Mouse (Mus musculus): ENCODE data around the gene Atp5f1.
"Not testable (repeated sequence)": the region's sequence is repeated elsewhere in the genome, so short reads cannot be mapped to it uniquely, and the experiment has no call there.

The Atp5f1 gene

DNA sequence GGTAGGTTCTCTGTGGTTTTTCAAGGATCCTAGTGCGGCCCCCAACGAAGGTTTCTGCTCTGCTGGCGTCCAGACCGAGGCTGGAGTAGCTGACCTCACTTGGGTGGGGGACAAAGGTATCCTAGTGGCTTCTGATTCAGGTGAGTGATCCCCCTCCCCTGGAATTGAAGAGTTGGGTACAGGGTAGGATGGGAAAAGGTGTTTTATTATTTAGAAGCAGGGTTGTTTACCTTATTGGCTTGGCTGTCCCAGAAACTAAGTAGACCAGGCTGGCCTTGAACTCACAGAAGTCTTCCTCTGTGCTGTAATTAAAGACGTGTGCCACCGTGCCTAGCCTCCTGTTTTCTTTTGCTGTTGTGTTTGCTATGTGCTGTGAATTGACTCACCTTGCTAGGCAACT lies at the start of gene Atp5f1:
Gene Atp5f1 (minus strand): TSS at position 101 of the 400 bp plus-strand sequence.
- no peak for DNase-seq (ENCODE audit: low read depth)

DNA sequence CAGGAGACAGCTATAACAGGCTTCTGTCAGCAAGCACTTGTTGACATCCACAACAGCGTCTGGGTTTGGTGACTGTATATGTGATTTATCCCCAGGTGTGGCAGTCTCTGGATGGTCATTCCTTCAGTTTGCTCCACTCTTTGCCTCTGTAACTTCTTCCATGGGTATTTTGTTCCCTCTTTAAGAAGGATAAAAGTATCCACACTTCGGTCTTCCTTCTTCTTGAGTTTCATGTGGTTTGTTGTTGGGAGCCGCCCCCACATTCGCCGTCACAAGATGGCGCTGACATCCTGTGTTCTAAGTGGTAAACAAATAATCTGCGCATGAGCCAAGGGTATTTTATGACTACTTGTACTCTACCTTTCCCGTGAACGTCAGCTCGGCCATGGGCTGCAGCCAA lies 43.5 kb upstream of the Atp5f1 start:
- DNase-seq (ENCODE audit: low read depth): not testable (repeated sequence)

DNA sequence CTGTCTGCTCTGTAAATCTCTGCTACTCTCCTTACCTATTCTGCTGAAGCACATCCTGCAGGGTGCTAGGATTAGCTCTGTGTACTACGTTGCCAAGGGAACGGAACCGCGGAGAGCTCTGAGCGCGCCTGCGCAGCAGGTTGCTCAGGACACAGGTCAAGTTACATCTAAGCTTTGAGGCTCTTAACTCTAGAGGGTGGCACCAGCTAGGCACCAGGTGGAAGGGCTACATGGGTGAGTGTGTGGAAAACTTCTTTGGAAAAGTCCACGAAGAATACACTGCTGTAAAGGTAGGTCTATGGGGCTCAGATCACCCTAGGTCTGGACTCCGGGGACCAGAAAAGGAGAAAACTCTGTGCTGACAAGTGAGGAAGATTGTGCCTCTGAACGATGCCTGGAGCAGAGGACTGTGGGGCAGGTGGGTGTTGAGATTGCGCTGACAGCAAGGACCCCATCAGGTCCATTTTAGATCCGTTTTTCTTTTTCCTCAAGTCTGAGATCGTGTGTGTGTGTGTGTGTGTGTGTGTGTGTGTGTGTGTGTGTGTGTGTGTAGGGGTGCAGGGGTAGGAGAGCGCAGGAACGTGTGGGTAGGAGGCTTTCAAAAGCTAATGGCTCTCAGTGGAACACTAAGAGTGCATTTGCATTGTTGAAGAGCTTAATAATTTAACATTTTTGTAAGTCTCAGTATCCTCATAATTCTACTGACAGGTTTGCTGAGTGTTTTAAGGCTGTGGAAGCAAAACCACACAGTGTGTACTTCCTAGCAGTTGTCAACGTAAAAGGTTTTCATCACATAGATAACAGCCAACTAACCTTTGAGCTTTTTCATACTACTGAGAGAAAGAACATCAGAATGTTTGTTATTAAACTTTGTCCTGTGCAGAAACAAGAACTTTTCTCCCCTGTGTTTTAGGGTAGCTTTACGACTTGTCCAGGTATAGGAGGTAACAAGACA lies 41.8 kb upstream of the Atp5f1 start:
- no peak for DNase-seq (ENCODE audit: low read depth)

DNA sequence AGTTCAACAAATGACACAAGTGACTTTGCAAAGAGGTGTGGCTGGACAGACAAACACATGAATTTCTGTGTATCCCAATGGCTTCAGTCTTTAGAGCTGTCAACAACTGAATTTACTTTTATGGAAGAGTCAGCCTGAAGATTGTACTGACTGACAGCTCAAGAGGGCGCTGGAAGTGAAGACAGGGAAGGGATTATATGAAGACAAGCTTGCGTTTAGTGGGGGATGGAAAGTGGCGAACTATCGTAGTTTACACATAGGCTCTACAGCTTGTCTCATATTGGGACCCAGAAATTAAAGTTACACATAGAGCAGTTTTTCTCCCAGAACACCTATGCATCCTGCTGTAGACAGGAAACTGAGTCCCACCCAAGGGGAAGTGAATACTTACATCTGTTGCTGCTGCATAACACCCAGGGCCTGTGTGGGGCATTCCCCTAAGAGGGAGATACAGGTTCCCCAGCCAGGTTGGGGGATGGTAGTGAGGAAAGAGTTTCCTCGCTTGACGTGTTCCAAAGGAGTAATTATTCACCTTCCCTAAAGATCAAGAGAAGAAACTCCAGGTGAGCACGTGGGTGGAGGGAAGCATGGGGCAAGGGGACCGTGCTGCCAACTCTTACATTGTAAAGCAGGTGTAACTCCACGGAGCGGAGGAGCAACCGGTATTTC lies 40.9 kb upstream of the Atp5f1 start:
- DNase-seq (ENCODE audit: low read depth): no peak

DNA sequence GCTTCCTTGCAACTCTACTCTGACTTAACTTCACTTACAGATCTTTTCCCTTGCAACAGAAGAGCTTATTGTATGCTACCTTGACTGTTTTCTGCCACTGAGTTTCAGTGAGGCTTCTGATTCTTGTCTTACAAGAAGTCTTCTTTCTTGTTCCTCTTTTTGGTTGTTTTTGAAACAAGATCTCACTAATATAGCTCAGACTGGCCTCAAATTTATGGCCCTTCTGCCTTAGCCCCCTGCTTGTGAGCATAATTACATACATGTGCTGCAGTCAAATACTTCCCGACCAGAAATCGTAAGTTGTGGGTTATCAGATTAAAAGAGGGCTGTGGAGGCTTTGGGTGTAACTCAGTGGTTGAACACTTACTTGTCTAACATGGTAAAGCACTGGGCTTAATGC lies 34.8 kb upstream of the Atp5f1 start:
- DNase-seq (ENCODE audit: low read depth): no peak

DNA sequence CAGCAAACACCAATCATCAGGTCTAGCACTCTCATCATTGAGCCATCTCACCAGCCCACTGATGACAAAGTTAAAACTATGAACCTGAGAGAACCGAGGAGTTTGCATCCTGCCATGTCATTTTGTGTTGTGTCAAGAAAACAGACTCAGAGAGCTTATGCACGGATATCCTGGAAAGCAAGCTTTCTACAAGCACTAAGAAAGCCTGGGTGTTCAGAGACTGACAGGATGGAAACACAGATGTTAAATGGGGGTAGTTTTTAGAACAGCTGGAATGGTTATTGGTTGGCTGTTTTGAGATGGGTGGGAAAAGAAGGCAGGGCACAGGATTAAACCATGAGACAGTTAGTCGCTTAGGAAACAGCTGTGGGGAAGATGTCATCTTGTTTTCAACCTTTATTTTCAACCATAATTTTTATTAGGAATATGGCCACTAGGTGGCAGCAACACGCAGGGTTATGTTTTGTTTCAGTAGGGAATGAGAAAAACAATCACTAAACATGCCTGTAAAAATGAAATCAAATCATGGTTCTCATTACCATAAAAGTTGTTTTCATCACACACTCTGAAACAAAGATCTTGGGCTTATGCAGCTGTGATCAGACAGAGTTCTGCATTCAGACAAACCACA lies 31.9 kb upstream of the Atp5f1 start:
- peak; percentile 21 for DNase-seq (ENCODE audit: low read depth)

DNA sequence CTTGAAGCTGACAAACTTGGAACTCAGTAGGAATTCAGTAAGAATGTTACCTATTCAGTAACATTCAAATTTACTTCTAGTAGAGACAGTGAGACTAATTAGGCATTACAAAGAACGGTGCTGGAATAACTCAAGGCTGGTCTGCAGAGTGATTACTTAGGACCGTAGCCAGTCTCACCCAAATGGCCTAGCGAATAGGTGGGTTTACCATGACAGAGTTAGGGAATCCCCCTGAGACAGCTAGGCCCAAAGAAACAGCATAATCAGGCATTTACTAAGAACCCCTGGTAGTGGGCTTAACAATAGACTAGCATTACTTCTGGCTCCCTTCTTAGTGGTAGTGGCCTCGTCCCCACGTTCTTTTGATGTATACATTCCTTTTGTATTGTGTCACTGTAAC lies 29.7 kb upstream of the Atp5f1 start:
- not testable (repeated sequence) for DNase-seq (ENCODE audit: low read depth)

DNA sequence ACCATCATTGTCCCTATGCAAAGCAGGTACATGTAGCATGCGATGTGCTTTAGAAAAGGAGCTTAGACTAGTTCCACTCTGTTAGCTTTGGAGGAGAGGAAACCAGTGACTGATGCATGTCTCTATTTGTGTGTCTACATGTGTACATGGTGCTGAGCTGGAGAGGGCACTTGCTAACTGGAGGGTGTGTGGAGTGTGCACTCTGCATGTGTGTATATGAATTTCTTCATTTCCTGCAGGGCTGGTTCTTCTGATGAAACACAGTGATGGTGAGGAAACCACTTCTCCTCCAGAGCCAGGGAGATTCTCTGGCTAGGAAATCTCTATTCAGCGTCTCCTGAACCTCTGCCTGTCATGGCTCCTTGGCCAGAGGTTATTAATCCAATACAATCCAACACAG lies 14.3 kb upstream of the Atp5f1 start:
- DNase-seq (ENCODE audit: low read depth): no peak

DNA sequence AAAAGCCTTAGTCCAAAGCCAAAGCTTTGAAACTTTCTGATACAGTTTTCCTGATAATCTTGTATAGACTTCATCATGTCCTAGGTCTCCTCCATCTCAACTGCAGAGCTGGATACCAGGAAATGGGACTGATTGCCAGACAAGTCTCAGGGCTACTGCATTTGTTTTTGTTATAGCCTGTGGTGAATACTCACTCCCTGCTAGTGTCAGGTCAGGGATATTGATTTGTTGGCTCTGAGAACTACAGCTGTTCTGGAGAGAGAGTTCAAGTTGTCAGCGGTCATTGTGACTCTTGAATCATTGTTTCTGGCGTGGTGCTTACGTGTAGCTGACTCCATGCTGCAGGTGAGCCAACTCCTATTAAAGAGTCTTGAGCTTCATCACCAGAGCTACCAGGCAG lies 13.5 kb upstream of the Atp5f1 start, which contains the start of gene Ovgp1:
Gene Ovgp1 (plus strand): TSS at position 301 of the 400 bp plus-strand sequence.
- no peak for DNase-seq (ENCODE audit: low read depth)

DNA sequence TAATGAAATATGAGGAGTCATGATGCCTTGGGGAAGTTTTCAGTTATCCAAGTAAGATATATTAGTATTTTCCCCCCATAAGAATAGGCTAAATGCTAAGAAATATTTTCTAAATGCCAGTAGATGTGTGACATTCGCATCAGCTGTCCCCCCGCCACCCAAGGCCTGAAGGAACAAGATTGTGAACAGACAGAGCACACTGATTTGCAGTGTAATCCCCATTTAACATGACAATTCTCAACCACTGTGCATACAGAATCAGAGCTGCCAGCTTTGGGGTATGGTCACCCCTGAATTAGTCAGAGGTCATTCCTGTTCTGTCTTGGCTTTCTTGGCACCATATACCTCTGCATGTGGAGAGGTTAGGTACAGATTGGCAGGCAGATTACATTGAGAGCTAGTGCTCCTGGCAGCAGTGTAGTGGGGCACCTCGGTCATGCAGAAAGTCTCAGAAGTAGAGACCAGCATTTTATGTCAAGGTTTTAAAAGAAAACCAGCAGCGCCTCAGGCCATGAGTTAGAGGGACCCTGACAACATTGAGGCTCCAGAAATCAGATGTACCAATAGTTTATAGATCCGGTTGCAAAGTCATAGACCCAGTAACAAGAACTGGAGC lies 12.0 kb upstream of the Atp5f1 start:
- DNase-seq (ENCODE audit: low read depth): no peak

DNA sequence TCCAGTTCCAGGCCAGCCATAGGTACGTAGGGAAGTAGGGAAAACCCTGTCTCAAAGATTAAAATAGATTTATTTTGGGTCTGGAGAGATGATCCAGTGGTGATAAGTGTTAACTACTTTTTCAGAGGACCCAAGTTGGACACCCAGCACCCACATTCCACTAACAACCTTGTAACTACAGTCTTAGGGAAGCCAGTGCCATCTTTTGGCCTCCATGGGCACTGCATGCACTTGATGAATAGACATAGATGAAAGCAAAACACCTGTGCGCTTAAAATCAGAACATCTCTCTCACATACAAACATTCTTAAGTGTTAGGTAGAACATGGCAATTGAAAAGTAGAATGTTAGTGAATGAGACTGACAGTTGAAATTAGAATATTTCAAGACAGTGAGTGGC lies 801 bp upstream of the Atp5f1 start:
- no peak for DNase-seq (ENCODE audit: low read depth)

DNA sequence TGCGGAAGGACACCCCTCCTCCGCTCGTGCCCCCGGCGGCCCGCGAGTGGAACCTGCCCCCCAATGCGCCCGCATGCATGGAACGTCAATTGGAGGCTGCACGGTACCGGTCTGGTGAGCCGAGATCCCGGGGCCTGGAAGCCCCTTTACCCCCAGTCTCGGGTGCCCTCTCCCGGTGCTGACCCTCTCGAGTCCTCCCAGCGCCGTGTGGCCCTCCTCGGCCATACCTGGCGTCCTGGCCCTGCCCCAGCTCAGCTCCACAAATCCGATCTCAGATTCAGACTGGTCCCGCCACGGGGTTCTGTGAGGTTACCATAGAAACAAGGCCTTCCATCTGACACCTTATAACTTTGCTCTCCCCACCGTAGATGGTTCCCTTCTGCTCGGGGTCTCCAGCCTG lies 314 bp downstream of the Atp5f1 start:
- no peak for DNase-seq (ENCODE audit: low read depth)

DNA sequence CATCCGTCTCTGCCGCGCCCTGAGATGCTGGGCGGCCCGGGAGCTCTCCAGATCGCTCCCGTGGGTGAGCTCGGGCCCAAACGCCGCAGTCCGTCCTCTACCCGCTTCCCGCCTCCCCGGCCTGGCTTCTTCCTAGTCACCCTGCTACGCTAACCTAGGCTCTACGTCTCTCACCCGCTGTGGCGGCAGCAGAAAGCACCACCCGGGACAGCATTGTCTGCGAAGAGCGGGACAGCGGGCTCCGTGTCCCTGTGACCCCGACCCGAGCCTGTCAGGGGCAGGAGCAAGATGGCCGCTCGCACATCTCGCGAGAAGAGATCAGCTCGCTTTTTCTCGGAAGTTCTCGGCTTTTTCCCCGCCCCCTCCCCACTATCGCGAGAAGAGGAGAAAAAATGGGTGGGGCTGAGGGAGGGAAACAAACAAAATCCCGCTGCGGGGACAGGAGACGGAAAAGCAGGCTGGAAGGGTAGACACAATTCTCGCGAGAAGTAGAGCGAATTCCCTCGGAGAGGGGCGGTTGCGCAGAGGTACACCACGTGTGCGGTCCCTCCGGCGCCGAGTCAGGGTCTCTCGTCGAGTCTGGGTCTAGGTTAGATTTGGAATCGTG lies 822 bp downstream of the Atp5f1 start, which contains the start of gene Wdr77:
Gene Wdr77 (plus strand): TSS at position 396 of the 607 bp plus-strand sequence.
- DNase-seq (ENCODE audit: low read depth): peak; percentile 96

DNA sequence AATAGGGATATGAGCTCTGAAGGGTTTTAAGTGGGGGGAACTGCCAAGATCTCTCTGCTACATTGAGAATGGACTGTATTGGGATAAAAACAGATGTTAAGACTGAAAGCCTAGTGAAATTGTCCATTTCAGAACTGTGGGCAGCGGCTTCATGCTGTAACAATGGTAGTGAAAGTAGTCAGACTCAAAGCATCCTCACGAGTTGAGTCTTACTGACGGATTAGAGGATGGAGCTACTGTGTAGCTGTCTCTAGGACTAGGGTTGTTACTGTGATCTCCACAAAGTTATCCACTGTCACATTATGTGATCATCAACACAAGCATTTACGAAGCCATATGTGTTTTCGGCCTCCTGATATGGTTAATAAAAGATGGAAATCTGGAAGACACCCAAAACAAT lies 1.7 kb downstream of the Atp5f1 start:
- no peak for DNase-seq (ENCODE audit: low read depth)

DNA sequence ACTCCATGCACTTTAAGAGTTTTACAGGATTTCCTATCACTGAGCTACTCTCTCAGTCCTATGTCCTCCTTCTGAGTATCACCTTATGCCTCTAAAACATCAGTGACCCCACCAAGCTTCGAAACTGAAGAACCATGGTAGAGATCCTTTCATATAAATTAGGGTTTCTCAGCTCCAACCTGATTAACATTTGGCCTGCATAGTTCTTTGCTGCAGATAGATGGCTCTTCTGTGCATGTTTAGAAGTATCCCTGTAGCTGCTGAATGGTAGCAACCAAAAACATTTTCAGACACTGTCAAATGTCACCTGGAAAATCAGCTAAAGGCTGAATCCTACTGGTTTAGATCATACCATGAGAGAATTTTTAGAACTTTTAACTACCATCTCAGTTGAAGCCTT lies 2.7 kb downstream of the Atp5f1 start:
- DNase-seq (ENCODE audit: low read depth): no peak

DNA sequence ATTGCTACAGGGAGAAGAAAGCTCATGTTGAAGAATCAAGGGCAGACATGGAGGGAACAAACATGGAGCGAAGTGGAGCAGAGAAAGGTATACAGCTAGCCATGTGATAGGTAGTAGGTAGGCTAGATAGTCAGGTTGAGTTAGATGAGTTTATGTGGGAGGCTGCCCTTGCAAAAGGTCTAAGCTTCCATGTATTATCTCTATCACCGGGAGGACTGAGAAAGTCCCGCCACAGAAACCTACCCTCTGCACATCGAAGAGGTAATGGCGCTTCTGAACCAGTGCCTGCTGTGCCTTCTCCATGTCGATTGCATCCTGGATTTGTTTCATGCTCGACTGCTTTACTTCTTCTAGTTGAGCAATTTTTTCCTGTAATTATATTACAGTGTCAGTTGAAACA lies 8.6 kb downstream of the Atp5f1 start:
- no peak for DNase-seq (ENCODE audit: low read depth)

DNA sequence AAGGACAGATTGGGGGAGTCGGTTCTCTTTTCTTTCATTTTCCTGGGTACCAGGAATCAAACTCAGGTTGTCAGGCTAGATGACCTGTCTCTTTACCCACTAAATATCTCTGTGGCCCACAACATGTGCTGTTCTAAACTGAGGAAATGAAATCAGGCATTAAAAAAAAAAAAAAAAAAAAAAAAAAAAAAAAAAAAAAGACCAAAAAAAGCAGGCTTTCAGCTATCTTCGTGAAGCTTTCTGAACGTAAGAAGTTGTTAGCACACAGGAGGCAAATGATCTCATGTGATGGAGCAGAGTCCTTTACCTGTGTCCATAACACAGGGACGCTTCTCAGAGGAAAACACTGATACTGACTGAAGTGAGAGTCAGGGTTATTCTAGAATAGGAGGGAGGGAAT lies 23.8 kb downstream of the Atp5f1 start:
- DNase-seq (ENCODE audit: low read depth): no peak

DNA sequence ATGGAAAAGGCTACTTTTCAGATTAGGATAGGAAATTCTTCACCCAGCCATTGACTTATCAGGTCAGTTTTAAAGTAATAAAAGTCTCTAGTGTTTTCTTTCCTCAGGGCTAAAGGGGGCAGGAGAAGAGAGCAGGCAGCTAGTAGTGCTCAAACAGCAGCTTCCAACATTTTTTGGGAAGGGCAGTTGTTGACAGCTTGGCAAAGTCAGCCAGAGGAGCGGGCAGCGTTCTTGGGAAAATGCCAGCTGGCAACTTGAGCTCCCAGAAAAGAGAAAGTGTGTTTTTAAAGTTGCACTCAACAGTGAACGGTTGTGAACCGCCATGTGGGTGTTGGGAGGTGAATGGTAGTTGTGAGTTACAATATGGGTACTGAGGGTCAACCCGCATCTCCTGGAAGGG lies 24.9 kb downstream of the Atp5f1 start:
- peak; percentile 36 for DNase-seq (ENCODE audit: low read depth)

DNA sequence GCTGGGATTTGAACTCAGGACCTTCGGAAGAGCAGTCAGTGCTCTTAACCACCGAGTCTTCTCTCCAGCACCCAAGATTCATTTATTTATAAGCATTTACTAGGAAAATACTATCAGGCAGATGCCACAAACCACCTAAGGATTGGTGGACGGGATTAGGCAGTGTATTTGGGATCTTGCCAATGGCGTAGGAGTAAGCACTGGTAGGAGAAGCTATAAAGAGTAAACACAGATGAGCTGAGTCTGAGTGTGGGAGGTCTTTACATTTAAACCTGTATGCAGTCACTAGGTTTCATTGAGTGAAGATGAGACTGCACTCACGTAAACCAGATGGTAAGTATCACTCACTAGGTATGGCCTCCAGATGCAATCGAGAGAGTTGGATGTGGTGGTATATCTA lies 26.0 kb downstream of the Atp5f1 start:
- DNase-seq (ENCODE audit: low read depth): no peak

DNA sequence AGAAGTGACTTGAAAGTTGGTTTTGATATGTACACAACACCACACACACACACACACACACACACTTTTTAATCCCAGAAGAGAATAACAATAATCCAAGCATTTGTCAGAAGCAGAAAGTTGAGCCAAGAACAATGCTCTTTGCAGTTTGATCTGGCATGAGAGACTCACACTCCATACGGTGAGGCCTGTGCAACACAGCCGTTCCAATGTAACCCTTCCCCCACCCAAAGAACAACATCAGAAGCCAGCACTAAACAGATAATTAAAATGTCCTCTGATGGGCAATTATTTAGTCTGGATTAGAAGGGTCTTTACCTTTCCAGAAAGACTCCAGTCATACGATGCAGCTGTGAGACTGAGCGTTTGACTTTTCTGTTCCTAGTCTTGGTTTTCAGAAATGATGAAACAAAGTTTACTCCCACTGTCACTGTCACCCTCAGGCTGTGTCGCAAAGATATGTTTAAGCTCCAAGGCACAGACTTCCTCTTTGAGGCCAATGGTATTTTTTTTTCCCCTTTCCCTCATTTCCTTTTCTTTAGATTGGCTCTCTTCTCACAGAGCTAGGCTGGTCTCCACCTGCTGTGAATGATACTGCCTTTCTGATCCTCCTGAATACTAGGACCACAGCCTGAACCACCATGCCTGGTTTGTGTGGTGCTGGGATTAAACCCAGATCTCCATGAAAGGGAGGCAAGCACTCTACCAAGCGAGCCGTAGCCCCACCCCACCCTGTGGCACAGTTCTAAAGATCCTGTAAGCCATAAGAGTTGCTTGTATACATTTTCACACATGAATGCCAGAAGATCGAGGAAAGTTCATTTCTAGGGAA lies 27.4 kb downstream of the Atp5f1 start, which contains the start of gene I830077J02Rik:
Gene I830077J02Rik (minus strand): TSS at position 425 of the 832 bp plus-strand sequence.
- no peak for DNase-seq (ENCODE audit: low read depth)

DNA sequence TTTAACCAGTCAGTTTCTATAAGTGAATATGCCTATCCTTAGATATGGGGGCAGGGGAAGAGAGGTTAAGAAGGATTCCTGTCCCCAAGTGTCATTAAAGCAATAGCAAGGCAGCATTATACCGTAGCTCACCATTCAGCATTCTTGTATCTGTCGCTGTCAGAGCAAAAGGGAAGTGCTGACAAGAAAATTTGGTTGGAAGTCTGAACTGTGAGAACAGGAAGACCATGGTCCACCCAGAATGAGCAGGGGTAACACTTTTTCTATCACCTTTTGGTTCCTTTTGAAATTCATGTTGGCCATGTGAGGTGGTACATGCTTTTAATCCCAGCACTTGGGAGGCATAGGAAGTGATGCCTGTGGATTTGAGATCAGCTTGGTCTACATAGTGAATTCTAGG lies 28.8 kb downstream of the Atp5f1 start:
- DNase-seq (ENCODE audit: low read depth): no peak
